Mouse (Mus musculus): ENCODE data around the gene Map1s. TPM values are rescaled to one million over a fixed set of nuclear protein-coding genes. Genes with fewer than 3 reads are reported as not detected.
A peak's percentile ranks its signal among the peaks of the same experiment; 100 is the strongest.

Gene Map1s
- polyA plus RNA-seq (2016; fragmentation: Nextera tagmentation; extraction: Ambion mirVana) = 60.5 and 60.8 TPM in 2 replicates

GRCm38 (mm10) chr8:70905831-70906736 lies at the start of gene Map1s:
Gene Map1s, plus strand, starts transcription at chr8:70905932.
- Histone ChIP-seq H3K36me3 (peaks cover 9% of the 10 kb centered on the region; the same call in 1 of the 2 replicates), H3K4me3 (peak within 1 kb of the TSS; percentile 74), H3K4me1 (peaks cover 16% of the 10 kb centered on the region), H3K27ac (peak within 1 kb of the TSS; percentile 87), H3K4me2 (replicated peaks) (peak within 1 kb of the TSS; percentile 94), H3K9ac (peak within 1 kb of the TSS; percentile 92), H3K27me3 (peaks cover 27% of the 10 kb centered on the region), H3K9me3 (replicated peaks) (no peaks in the 10 kb centered on the region)
- under 1% methylated on average over 70 of the region's 86 CpGs for WGBS
- peak; percentile 95 for ATAC-seq (ENCODE audit: low FRiP score)

- peaks cover 3% of the 10 kb centered on the region for H3K27me3 ChIP-seq
- H3K36me3 ChIP-seq = peaks cover 18% of the 10 kb centered on the region
- H3K9me3 ChIP-seq (replicated peaks) = no peaks in the 10 kb centered on the region
- WGBS = 63% methylated on average over 5 of the region's 5 CpGs
- no peak overlapping the region for H3K4me3 ChIP-seq
- peak overlapping the region; percentile 64; the same call in 1 of the 2 replicates for H3K9ac ChIP-seq
- no peak overlapping the region for H3K27ac ChIP-seq
- no peak for ATAC-seq (ENCODE audit: low FRiP score)
- peaks cover 40% of the 10 kb centered on the region for H3K4me1 ChIP-seq
- H3K4me2 ChIP-seq (replicated peaks) = peak overlapping the region; percentile 84
These were observed 49.7 kb upstream of the Map1s start for GRCm38 (mm10) chr8:70856028-70856427.

GRCm38 (mm10) chr8:70856541-70857197 lies 49.1 kb upstream of the Map1s start:
- Histone ChIP-seq H3K9me3 (replicated peaks) (no peaks in the 10 kb centered on the region), H3K4me3 (peak overlapping the region; percentile 47), H3K27me3 (peaks cover 8% of the 10 kb centered on the region), H3K27ac (no peak overlapping the region), H3K36me3 (peaks cover 18% of the 10 kb centered on the region), H3K4me2 (replicated peaks) (peak overlapping the region; percentile 84), H3K4me1 (peaks cover 45% of the 10 kb centered on the region), H3K9ac (peak overlapping the region; percentile 64)
- WGBS = 8% methylated on average over 33 of the region's 33 CpGs
- ATAC-seq (ENCODE audit: low FRiP score) = peak; percentile 67

- Histone ChIP-seq H3K4me2 (replicated peaks) (peak overlapping the region; percentile 84), H3K9me3 (replicated peaks) (no peaks in the 10 kb centered on the region), H3K27ac (peak overlapping the region; percentile 18; the same call in 1 of the 2 replicates), H3K9ac (no peak overlapping the region), H3K36me3 (peaks cover 18% of the 10 kb centered on the region), H3K4me3 (no peak overlapping the region), H3K4me1 (peaks cover 49% of the 10 kb centered on the region), H3K27me3 (peaks cover 15% of the 10 kb centered on the region)
- WGBS = 17% methylated on average over 4 of the region's 4 CpGs
- no peak for ATAC-seq (ENCODE audit: low FRiP score)
These were observed 48.2 kb upstream of the Map1s start for GRCm38 (mm10) chr8:70857516-70857915.

- no peaks in the 10 kb centered on the region for H3K9me3 ChIP-seq (replicated peaks)
- H3K27me3 ChIP-seq = peaks cover 16% of the 10 kb centered on the region
- H3K4me3 ChIP-seq = peak within 1 kb of the TSS; percentile 58
- H3K4me1 ChIP-seq = peaks cover 69% of the 10 kb centered on the region
- peak; percentile 5; the same call in 1 of the 2 replicates for ATAC-seq (ENCODE audit: low FRiP score)
- H3K27ac ChIP-seq = peak within 1 kb of the TSS; percentile 98
- peak within 1 kb of the TSS; percentile 83 for H3K9ac ChIP-seq
- peak within 1 kb of the TSS; percentile 91 for H3K4me2 ChIP-seq (replicated peaks)
- under 1% methylated on average over 55 of the region's 55 CpGs for WGBS
- peaks cover 4% of the 10 kb centered on the region for H3K36me3 ChIP-seq
These were observed 42.7 kb upstream of the Map1s start, which contains the start of gene Kcnn1 for GRCm38 (mm10) chr8:70862824-70863641. Gene Kcnn1, minus strand, starts transcription at chr8:70863258.

- Histone ChIP-seq H3K27me3 (peaks cover 16% of the 10 kb centered on the region), H3K4me3 (peak overlapping the region; percentile 58), H3K4me1 (peaks cover 70% of the 10 kb centered on the region), H3K4me2 (replicated peaks) (peak overlapping the region; percentile 91), H3K36me3 (peaks cover 11% of the 10 kb centered on the region), H3K9me3 (replicated peaks) (no peaks in the 10 kb centered on the region), H3K27ac (peak overlapping the region; percentile 98), H3K9ac (peak overlapping the region; percentile 83)
- ATAC-seq (ENCODE audit: low FRiP score) = 0 out of 2 replicates have a peak, but pooled peaks have one; percentile 4
- WGBS = under 1% methylated on average over 46 of the region's 46 CpGs
These were observed 41.6 kb upstream of the Map1s start for GRCm38 (mm10) chr8:70863956-70864711.

- Histone ChIP-seq H3K9ac (peak overlapping the region; percentile 83), H3K4me2 (replicated peaks) (peak overlapping the region; percentile 91), H3K27ac (peak overlapping the region; percentile 98), H3K27me3 (peaks cover 16% of the 10 kb centered on the region), H3K4me1 (peaks cover 74% of the 10 kb centered on the region), H3K4me3 (peak overlapping the region; percentile 58), H3K36me3 (peaks cover 11% of the 10 kb centered on the region), H3K9me3 (replicated peaks) (no peaks in the 10 kb centered on the region)
- ATAC-seq (ENCODE audit: low FRiP score) = peak; percentile 29
- 0% methylated on average over 24 of the region's 24 CpGs for WGBS
These were observed 41.0 kb upstream of the Map1s start for GRCm38 (mm10) chr8:70864712-70865221.

- Histone ChIP-seq H3K9ac (peak overlapping the region; percentile 83), H3K27me3 (peaks cover 16% of the 10 kb centered on the region), H3K4me1 (peaks cover 72% of the 10 kb centered on the region), H3K36me3 (peaks cover 11% of the 10 kb centered on the region), H3K4me3 (peak overlapping the region; percentile 58), H3K9me3 (replicated peaks) (no peaks in the 10 kb centered on the region), H3K4me2 (replicated peaks) (peak overlapping the region; percentile 91), H3K27ac (peak overlapping the region; percentile 98)
- under 1% methylated on average over 46 of the region's 46 CpGs for WGBS
- ATAC-seq (ENCODE audit: low FRiP score) = peak; percentile 86
These were observed 40.3 kb upstream of the Map1s start for GRCm38 (mm10) chr8:70865350-70866000.

- peak overlapping the region; percentile 91 for H3K4me2 ChIP-seq (replicated peaks)
- H3K9me3 ChIP-seq (replicated peaks) = no peaks in the 10 kb centered on the region
- peak overlapping the region; percentile 58 for H3K4me3 ChIP-seq
- peaks cover 72% of the 10 kb centered on the region for H3K4me1 ChIP-seq
- peak; percentile 10 for ATAC-seq (ENCODE audit: low FRiP score)
- peaks cover 16% of the 10 kb centered on the region for H3K27me3 ChIP-seq
- H3K36me3 ChIP-seq = peaks cover 11% of the 10 kb centered on the region
- H3K27ac ChIP-seq = peak overlapping the region; percentile 93
- H3K9ac ChIP-seq = peak overlapping the region; percentile 36
- 7% methylated on average over 12 of the region's 12 CpGs for WGBS
These were observed 39.7 kb upstream of the Map1s start for GRCm38 (mm10) chr8:70866001-70866520.

GRCm38 (mm10) chr8:70866566-70866965 lies 39.2 kb upstream of the Map1s start:
- peaks cover 12% of the 10 kb centered on the region for H3K27me3 ChIP-seq
- peaks cover 11% of the 10 kb centered on the region for H3K36me3 ChIP-seq
- ATAC-seq (ENCODE audit: low FRiP score) = no peak
- no peaks in the 10 kb centered on the region for H3K9me3 ChIP-seq (replicated peaks)
- H3K4me1 ChIP-seq = peaks cover 68% of the 10 kb centered on the region
- peak overlapping the region; percentile 93 for H3K27ac ChIP-seq
- 87% methylated on average over 7 of the region's 7 CpGs for WGBS
- H3K4me2 ChIP-seq (replicated peaks) = no peak overlapping the region; the same call in 1 of the 2 replicates
- H3K4me3 ChIP-seq = no peak overlapping the region
- H3K9ac ChIP-seq = no peak overlapping the region
